Mouse (Mus musculus) gastrocnemius, postnatal 14 days (tissue): Measurements from ENCODE around the gene Rgs4. TPM values are rescaled to one million over a fixed set of nuclear protein-coding genes. Genes with fewer than 3 reads are reported as not detected.

Experiments used
- DNase-seq: peaks from one replicate; pipeline ENCODE4 v3.0.0; 2021; ENCODE audit warnings: mixed read lengths
- intact Hi-C: fragments of 180-260 bp; cut with DNase I; formaldehyde crosslinking; loops from one replicate; pipeline ENCODE4 v1.15.1; 2025; ENCODE audit warnings: low total_unique reads
- total RNA-seq, 2 experiments: library from RNA; stranded (reverse); gene quantifications; 2 replicates each; pipeline ENCODE4 v1.2.3; 2021

Gene Rgs4
- total RNA-seq, 2 experiments from 2014 or later = 8.4 to 9.1 TPM

- no peak for DNase-seq
- intact Hi-C loops = no loop called here
These were observed 52.1 kb downstream of the Rgs4 start for GRCm38 (mm10) chr1:169695356-169695755.

GRCm38 (mm10) chr1:169693537-169693936, 53.9 kb downstream of the Rgs4 start:
- intact Hi-C loops = no loop called here

GRCm38 (mm10) chr1:169693040-169693439, 54.4 kb downstream of the Rgs4 start:
- no peak for DNase-seq
- intact Hi-C loops = no loop called here

More at GRCm38 (mm10) chr1:169693537-169693936, 53.9 kb downstream of the Rgs4 start:
- no peak for DNase-seq

Other genes with a start within 250 kb of the Rgs4 start
- gene Nuf2, start 216.2 kb downstream of the Rgs4 start, total RNA-seq = 1 to 10 TPM; 3.0 to 3.9 TPM
- 100 to 1,000 TPM; 213 to 234 TPM for gene Rgs5, start 92.1 kb downstream of the Rgs4 start, total RNA-seq
- not detected for gene Ccdc190, start 181.0 kb upstream of the Rgs4 start, total RNA-seq
- 1 to 10 TPM; 2.2 to 2.9 TPM for gene Hsd17b7, start 221.6 kb upstream of the Rgs4 start, total RNA-seq